Mouse (Mus musculus): ENCODE data around the gene Pck2.

Gene Pck2

DNA sequence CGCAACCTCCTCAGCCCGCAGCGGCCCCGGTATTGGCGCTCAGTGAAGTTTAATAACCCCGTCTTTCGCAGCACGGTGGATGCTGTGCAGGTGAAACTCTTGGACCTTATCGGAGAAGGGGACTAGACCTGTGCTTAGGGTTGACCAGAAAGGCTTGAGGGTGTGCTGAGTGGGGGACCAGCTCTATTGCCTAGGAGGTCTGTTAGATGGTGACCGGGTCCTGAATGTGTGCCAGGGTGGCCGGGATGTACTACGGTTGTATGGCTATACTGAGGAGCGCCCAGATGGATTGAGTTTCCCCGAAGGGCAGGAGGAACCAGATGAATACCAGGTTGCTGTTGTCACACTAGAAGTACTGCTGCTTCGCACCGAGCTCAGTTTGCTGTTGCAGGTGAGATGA is 52.2 kb downstream of the Pck2 start:
- no peak for ATAC-seq (ENCODE audit: insufficient number of reproducible peaks, low FRiP score, low TSS enrichment)

DNA sequence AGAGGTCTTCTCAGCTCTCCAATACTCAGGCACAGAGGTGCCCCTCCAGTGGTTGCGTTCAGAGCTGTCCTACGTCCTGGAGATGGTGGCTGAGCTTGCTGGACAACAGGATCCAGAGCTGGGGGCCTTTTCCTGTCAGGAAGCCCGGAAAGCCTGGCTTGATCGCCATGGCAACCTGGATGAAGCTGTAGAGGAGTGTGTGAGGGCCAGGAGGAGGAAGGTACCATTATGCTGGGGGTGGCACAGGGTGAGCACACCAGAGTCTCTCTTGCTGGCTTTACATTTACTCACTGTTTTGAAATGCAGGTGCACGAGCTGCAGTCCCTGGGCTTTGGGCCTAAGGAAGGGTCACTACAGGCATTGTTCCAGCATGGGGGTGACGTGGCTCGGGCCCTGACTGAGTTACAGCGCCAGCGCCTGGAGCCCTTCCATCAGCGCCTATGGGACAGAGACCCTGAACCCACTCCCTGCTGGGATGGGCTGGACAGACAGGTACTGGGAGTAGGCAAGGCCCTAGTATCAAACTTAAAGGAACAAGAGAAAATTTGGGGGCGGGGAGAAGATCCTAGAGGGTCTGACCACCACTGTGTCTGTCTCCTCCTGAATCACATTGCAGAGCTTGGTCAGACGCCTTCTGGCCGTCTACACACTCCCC is 56.1 kb downstream of the Pck2 start:
- ATAC-seq (ENCODE audit: insufficient number of reproducible peaks, low FRiP score, low TSS enrichment) = no peak

DNA sequence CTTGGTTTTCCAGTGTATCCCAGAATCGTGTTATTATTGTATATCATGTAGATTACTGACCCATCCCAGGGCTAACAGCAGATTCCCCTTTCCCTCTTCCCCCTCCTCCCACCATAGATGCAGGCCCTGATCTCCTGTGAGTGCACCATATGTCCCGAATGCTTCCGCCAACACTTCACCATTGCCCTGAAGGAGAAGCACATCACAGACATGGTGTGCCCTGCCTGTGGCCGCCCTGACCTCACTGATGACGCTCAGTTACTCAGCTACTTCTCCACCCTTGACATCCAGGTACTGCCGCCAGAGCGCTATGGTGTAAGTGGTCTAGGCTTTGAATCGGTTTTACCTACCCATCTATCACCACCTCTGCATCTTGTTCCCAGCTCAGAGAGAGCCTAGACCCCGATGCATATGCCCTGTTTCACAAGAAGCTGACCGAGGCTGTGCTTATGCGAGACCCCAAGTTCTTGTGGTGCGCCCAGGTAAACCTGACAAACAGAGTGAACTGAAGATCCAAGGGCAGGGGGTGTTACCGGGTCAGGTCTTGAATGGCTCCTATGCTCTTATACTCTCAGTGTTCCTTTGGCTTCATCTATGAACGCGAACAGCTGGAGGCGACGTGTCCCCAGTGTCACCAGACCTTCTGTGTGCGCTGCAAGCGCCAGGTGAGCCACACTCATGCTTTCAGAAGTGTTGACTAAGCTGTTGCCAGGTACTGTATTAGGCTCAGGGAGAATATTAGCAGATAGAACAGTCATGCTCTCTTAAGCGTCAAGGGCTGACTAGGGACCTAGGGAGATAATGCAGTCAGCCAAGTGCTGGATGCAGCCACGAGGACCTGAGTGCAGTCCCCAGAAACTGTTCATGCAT is 58.7 kb downstream of the Pck2 start:
- ATAC-seq (ENCODE audit: insufficient number of reproducible peaks, low FRiP score, low TSS enrichment) = no peak
